Mouse (Mus musculus) megakaryocyte-erythroid progenitor cell, adult 5 weeks (primary cell): Measurements from ENCODE around the gene Usp29. TPM values are rescaled to one million over a fixed set of nuclear protein-coding genes. Genes with fewer than 3 reads are reported as not detected.

Experiments used
- polyA plus RNA-seq: library from polyadenylated mRNA; stranded (reverse); fragments of >175 nt; gene quantifications from 2 replicates; pipeline ENCODE4 v1.2.3, GENCODE M21; 2012

Gene Usp29
- polyA plus RNA-seq, result 0.03 and 0.05 TPM in 2 replicates

DNA sequence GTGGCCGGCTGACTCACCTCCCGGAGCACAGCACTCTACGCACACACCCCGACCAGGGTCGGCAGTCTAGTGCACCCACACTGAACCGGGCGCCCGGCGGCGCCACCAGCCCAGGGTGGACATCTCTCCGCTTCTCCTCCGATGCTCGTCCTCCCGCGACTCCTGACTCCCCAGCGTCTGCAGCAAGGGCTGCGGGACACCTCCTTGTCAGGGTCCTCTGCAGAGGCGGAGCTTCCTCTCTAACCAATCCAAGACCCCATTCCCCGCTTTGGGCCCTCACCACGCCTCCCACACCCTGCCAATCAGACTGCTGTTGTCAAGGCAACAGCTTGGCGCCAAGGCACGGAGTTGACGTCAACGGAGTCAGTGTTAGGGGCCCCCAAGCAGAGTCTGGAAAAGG lies at the start of gene Usp29, which contains the start of gene Peg3:
Gene Usp29 (plus strand): TSS at position 338 of the 400 bp plus-strand sequence.
Gene Peg3 (minus strand): TSS at position 191 of the 400 bp plus-strand sequence.

DNA sequence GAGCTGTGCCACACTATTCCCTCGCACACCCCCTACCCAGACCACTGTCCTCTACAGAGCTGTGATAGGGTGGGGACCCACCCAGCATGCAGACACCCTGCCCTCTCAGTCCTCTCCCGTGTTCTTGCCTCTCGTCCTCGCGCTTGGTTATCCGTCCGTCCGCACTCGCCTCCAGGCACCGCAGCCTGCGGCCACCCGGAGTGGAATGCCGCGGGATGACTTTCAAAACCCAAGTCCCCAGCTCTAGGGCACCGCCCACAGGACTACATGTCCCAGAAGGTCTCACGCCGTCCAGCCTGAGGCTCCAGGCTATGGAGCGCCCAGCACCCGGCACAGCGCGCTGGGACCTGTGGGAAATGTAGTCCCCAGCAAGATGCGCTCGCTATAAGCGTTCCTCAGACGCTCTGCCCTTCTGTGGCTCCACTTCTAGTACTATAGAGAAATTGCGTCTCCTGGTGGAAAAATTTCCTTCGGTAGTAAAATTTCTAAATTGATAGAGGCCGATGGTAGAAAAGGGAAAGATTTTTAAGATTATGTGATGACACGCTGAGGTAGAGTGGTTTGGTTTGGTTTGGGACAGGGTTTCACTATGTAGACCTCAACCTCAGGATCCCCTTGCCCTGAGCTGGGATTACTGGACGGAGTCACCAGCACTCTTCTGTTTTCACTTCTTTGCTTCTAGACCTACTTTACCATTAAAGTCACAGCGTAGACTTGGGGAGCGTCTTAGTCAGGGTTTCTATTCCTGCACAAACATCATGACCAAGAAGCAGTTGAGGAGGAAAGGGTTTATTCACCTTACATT lies 33.9 kb upstream of the Usp29 start, which contains the start of gene Zim1:
Gene Zim1 (minus strand): TSS at position 210 of the 805 bp plus-strand sequence.

DNA sequence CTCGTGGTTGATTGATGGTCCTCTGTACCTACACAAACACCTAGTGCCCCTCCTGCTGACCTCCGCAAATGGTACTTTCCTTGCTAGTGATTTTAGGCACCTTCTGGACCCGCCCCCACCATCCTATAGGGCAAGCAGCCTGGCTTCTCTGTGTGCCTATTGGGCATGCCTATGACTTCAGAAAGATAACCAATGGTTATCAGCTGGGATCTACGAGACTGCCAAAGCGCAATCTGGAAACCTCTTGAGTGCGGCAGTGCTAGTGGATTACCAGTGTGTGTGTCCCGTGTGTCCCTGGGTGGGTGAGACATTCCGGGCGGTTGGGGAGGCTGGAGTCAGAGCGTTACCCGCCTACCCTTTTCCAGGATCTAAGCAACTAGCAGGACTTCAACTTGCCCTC lies 264.9 kb downstream of the Usp29 start, which contains the start of gene Aurkc:
Gene Aurkc (plus strand): TSS at position 50 of the 400 bp plus-strand sequence.

Other genes starting within 250 kb of the Usp29 start
- not detected in 2 replicates for gene Olfr5, start 243.6 kb upstream of the Usp29 start, polyA plus RNA-seq
- not detected in 2 replicates for gene Olfr1347, start 230.8 kb upstream of the Usp29 start, polyA plus RNA-seq
- gene Olfr1348, start 221.8 kb upstream of the Usp29 start, polyA plus RNA-seq, result not detected in 2 replicates
- not detected in 2 replicates for gene Olfr1349, start 207.6 kb upstream of the Usp29 start, polyA plus RNA-seq
- gene Olfr1350, start 165.7 kb upstream of the Usp29 start, polyA plus RNA-seq, result not detected in 2 replicates
- not detected in 2 replicates for gene Zim1, start 34.1 kb upstream of the Usp29 start, polyA plus RNA-seq
- 0.03 TPM in 1 of 2 replicates, not detected in the other for gene Peg3, start 147 bp upstream of the Usp29 start, polyA plus RNA-seq